Mouse (Mus musculus) midbrain, embryonic 16.5 days (tissue): ENCODE measurements around the gene Snrnp27. TPM values are rescaled to one million over a fixed set of nuclear protein-coding genes. Genes with fewer than 3 reads are reported as not detected.

ENCODE experiments used
- ATAC-seq: fragments of 200-750 bp; cut with Nextera tagmentation; 2 replicates; pipeline ENCODE4 v1.8.0; 2017; ENCODE audit warnings: moderate TSS enrichment
- H3K27ac ChIP-seq: fragments of 300-500 bp; sonication (generic); 2 replicates; pipeline ENCODE4 v1.5.1; 2014; ENCODE audit warnings: mild to moderate bottlenecking, low read length, mixed read lengths
- H3K27me3 ChIP-seq: fragments of 300-500 bp; sonication (generic); 2 replicates; pipeline ENCODE4 v1.6.1; 2014; ENCODE audit warnings: low read depth, low read length, mixed read lengths; ENCODE audit not compliant: control insufficient read depth, insufficient read depth
- H3K36me3 ChIP-seq: fragments of 300-500 bp; sonication (generic); 2 replicates; pipeline ENCODE4 v1.6.1; 2014; ENCODE audit warnings: mild to moderate bottlenecking, low read length, moderate library complexity, mixed read lengths; ENCODE audit not compliant: control insufficient read depth, insufficient read depth
- H3K4me1 ChIP-seq: fragments of 300-500 bp; sonication (generic); 2 replicates; pipeline ENCODE4 v1.6.1; 2014; ENCODE audit warnings: mild to moderate bottlenecking, low read length, mixed read lengths; ENCODE audit not compliant: control insufficient read depth, insufficient read depth
- H3K4me2 ChIP-seq: fragments of 300-500 bp; sonication (generic); 2 replicates; pipeline ENCODE4 v1.6.1; 2014; ENCODE audit warnings: mild to moderate bottlenecking, low read length, mixed read lengths
- H3K4me3 ChIP-seq: fragments of 300-500 bp; sonication (generic); 2 replicates; pipeline ENCODE4 v1.5.1; 2014; ENCODE audit warnings: low read depth, mild to moderate bottlenecking, low read length, moderate library complexity, mixed read lengths
- H3K9ac ChIP-seq: fragments of 300-500 bp; sonication (generic); 2 replicates; pipeline ENCODE4 v1.6.1; 2014; ENCODE audit warnings: low read depth, low read length, mixed read lengths
- H3K9me3 ChIP-seq: fragments of 300-500 bp; sonication (generic); replicated peaks from 2 replicates; pipeline ENCODE4 v1.6.1; 2014; ENCODE audit warnings: mild to moderate bottlenecking, low read length, mixed read lengths; ENCODE audit not compliant: control insufficient read depth, poor library complexity, severe bottlenecking
- WGBS: fragments of 180-500 bp; shearing (Covaris S2); extraction: QIAGEN DNeasy Blood & Tissue Kit; methylation state at CpG from one replicate; pipeline ENCODE4 v1.1.7; 2014; 5-methylcytosine and 5-hydroxymethylcytosine counted together
- polyA plus RNA-seq: library from polyadenylated mRNA; unstranded; fragments of >200 nt; fragmentation: Nextera tagmentation; extraction: Ambion mirVana; gene quantifications from 2 replicates; pipeline ENCODE4 v1.2.1, GENCODE M21; 2015

The Snrnp27 gene
- polyA plus RNA-seq, 1 experiment from 2014 or later = 94.8 TPM

- Histone ChIP-seq H3K4me1 (peaks cover 29% of the 10 kb centered on the region), H3K9me3 (no peaks in the 10 kb centered on the region), H3K27ac (peak within 1 kb of the TSS; percentile 75), H3K27me3 (no peaks in the 10 kb centered on the region), H3K9ac (peak within 1 kb of the TSS; percentile 89), H3K4me3 (peak within 1 kb of the TSS; percentile 97), H3K36me3 (no peaks in the 10 kb centered on the region; the same call in 1 of the 2 replicates), H3K4me2 (peak within 1 kb of the TSS; percentile 88)
- no peak; the same call in 1 of the 2 replicates for ATAC-seq
- under 1% methylated on average over 46 of the region's 76 CpGs for WGBS
These were observed 15.6 kb downstream of the Snrnp27 start, which contains the start of gene Mxd1 for GRCm38 (mm10) chr6:86668580-86669239. TSS of gene Mxd1 (minus strand) at chr6:86669161.

GRCm38 (mm10) chr6:86667061-86667460, 17.3 kb downstream of the Snrnp27 start:
- ATAC-seq = no peak
- peaks cover 29% of the 10 kb centered on the region for H3K4me1 ChIP-seq
- no peaks in the 10 kb centered on the region for H3K27me3 ChIP-seq
- H3K9ac ChIP-seq = peak overlapping the region; percentile 39; the same call in 1 of the 2 replicates
- H3K36me3 ChIP-seq = peaks cover 6% of the 10 kb centered on the region
- H3K9me3 ChIP-seq = no peaks in the 10 kb centered on the region
- H3K4me3 ChIP-seq = no peak overlapping the region
- H3K27ac ChIP-seq = no peak overlapping the region
- whole genome bisulfite sequencing = 89% methylated on average over 10 of the region's 10 CpGs
- H3K4me2 ChIP-seq = peak overlapping the region; percentile 67

- Histone ChIP-seq H3K27me3 (no peaks in the 10 kb centered on the region), H3K27ac (no peak overlapping the region), H3K9ac (no peak overlapping the region), H3K9me3 (no peaks in the 10 kb centered on the region), H3K36me3 (peaks cover 16% of the 10 kb centered on the region), H3K4me1 (peaks cover 29% of the 10 kb centered on the region), H3K4me2 (no peak overlapping the region), H3K4me3 (no peak overlapping the region)
- WGBS = 87% methylated on average over 17 of the region's 17 CpGs
- no peak for ATAC-seq
These were observed 18.6 kb downstream of the Snrnp27 start for GRCm38 (mm10) chr6:86665560-86666307.

DNA sequence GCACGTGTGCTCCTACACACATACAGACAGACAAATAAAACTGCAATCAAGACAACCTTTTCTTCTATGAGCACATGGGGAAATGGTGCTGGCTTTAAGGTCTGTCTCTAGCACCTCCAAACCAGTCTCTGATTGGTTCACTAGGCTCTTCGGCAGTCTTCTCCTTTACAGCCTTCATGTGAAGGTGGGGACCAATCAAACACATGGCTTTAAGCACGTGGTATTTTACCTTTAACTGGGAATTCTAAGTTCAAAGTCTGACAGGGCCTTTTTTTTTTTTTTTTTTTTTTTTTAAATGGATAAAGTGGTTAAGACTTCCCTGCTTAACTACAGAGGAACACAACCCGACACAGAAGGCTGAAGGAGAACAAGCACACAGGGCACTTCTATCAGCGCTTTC, 19.2 kb downstream of the Snrnp27 start:
- no peak for ATAC-seq
- Histone ChIP-seq H3K27ac (no peak overlapping the region), H3K4me3 (no peak overlapping the region), H3K4me1 (peaks cover 26% of the 10 kb centered on the region), H3K36me3 (peaks cover 16% of the 10 kb centered on the region), H3K4me2 (no peak overlapping the region), H3K9ac (no peak overlapping the region), H3K27me3 (no peaks in the 10 kb centered on the region), H3K9me3 (no peaks in the 10 kb centered on the region)
- 83% methylated on average over 5 of the region's 5 CpGs for WGBS

GRCm38 (mm10) chr6:86660161-86660877, 24.0 kb downstream of the Snrnp27 start:
- Histone ChIP-seq H3K27me3 (no peaks in the 10 kb centered on the region), H3K4me1 (no peaks in the 10 kb centered on the region), H3K4me2 (no peak overlapping the region), H3K9ac (no peak overlapping the region), H3K9me3 (no peaks in the 10 kb centered on the region), H3K4me3 (no peak overlapping the region), H3K27ac (no peak overlapping the region), H3K36me3 (peaks cover 19% of the 10 kb centered on the region)
- ATAC-seq = no peak
- 75% methylated on average over 9 of the region's 9 CpGs for WGBS

DNA sequence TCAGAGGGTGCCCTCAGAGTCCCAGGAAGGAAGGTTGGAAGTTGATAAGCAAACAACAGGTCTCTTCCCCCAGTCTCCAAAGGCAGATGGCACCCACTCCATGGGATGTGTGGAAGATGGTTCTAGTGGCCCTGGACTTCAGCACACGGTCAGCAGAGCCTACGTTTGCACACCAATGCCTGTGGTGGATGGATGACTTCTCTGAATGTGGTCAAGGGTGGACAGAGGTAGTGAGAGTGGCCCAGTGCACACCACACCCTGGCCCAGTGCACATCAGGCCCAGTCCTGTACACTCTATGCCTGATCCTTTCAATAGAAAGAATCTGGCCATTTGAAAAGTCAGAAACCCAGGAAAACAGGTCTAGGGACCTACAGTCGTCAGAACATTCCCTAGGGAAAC, 25.8 kb downstream of the Snrnp27 start:
- no peak overlapping the region for H3K4me2 ChIP-seq
- H3K36me3 ChIP-seq = peaks cover 25% of the 10 kb centered on the region
- H3K4me1 ChIP-seq = no peaks in the 10 kb centered on the region
- no peak overlapping the region for H3K9ac ChIP-seq
- no peak overlapping the region for H3K4me3 ChIP-seq
- ATAC-seq = no peak
- H3K27ac ChIP-seq = no peak overlapping the region
- WGBS = 90% methylated on average over 3 of the region's 3 CpGs
- no peaks in the 10 kb centered on the region for H3K9me3 ChIP-seq
- no peaks in the 10 kb centered on the region for H3K27me3 ChIP-seq

DNA sequence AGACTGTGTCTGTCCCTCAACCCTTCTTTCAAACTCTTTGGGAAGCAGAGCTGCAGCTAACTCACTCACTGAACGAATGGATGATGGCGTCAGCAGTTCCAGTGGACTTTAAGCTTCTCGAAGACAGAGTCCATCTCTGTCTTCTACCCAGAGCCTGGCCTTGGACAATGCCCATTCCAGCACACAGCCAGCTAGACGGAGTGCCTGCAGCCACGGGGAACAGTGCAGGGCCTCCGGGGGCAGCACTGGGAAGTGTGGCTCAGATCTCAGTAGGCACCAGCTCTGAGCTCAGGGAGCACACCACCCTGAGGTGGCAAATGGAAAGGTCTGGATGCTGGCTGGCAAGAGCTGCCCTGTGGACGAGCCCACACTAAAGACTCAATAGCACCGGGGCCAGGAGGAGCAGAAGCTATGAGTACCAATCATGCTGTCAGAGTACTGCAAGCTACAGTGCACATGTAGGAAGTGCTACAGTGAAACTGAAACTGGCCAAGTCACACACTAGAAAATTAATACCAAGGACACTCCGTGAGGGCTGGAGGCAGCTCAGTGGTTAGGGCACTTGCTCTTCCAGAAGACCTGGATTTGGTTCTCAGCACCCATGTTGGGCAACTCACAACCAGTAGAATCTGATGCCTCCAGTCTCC, 29.9 kb downstream of the Snrnp27 start:
- H3K4me2 ChIP-seq = no peak overlapping the region
- H3K27ac ChIP-seq = no peak overlapping the region
- no peaks in the 10 kb centered on the region for H3K9me3 ChIP-seq
- H3K4me3 ChIP-seq = no peak overlapping the region
- ATAC-seq = no peak
- no peak overlapping the region for H3K9ac ChIP-seq
- H3K4me1 ChIP-seq = no peaks in the 10 kb centered on the region
- H3K27me3 ChIP-seq = no peaks in the 10 kb centered on the region
- WGBS = 81% methylated on average over 9 of the region's 9 CpGs
- peaks cover 30% of the 10 kb centered on the region for H3K36me3 ChIP-seq

- no peaks in the 10 kb centered on the region for H3K9me3 ChIP-seq
- peaks cover 38% of the 10 kb centered on the region for H3K36me3 ChIP-seq
- H3K9ac ChIP-seq = no peak overlapping the region
- H3K27ac ChIP-seq = no peak overlapping the region
- H3K4me3 ChIP-seq = no peak overlapping the region
- no peak for ATAC-seq
- WGBS = 88% methylated on average over 6 of the region's 6 CpGs
- H3K27me3 ChIP-seq = no peaks in the 10 kb centered on the region
- H3K4me1 ChIP-seq = no peaks in the 10 kb centered on the region
- no peak overlapping the region for H3K4me2 ChIP-seq
These were observed 31.3 kb downstream of the Snrnp27 start for GRCm38 (mm10) chr6:86653026-86653425.
